Mouse (Mus musculus) liver (tissue): ENCODE data around the gene Gprc5c.
A peak's percentile ranks its signal among the peaks of the same experiment; 100 is the strongest.

Experiments
- DNase-seq: peaks from one replicate; pipeline ENCODE4 v3.0.0-alpha.2; 2020; ENCODE audit warnings: mixed read lengths

Gene Gprc5c

GRCm38 (mm10) chr11:114843818-114844463, 7.0 kb upstream of the Gprc5c start:
- DNase-seq = peak; percentile 39

GRCm38 (mm10) chr11:114844464-114845220, 6.3 kb upstream of the Gprc5c start:
- no peak for DNase-seq

- no peak for DNase-seq
These were observed 4.6 kb upstream of the Gprc5c start for GRCm38 (mm10) chr11:114846336-114846735.

GRCm38 (mm10) chr11:114847008-114847407, 3.9 kb upstream of the Gprc5c start:
- DNase-seq = no peak

- no peak for DNase-seq
These were observed 1.4 kb upstream of the Gprc5c start for GRCm38 (mm10) chr11:114849572-114849971.

- DNase-seq = no peak
These were observed 893 bp upstream of the Gprc5c start for GRCm38 (mm10) chr11:114850066-114850451.

- DNase-seq = peak; percentile 32
These were observed 286 bp downstream of the Gprc5c start for GRCm38 (mm10) chr11:114851269-114851607.

- peak; percentile 66 for DNase-seq
These were observed 807 bp downstream of the Gprc5c start for GRCm38 (mm10) chr11:114851608-114852310.

- DNase-seq = no peak
These were observed 1.6 kb downstream of the Gprc5c start for GRCm38 (mm10) chr11:114852311-114853173.

GRCm38 (mm10) chr11:114853174-114853838, 2.4 kb downstream of the Gprc5c start:
- DNase-seq = no peak

- no peak for DNase-seq
These were observed 3.6 kb downstream of the Gprc5c start for GRCm38 (mm10) chr11:114854581-114854980.

GRCm38 (mm10) chr11:114856125-114856524, 5.2 kb downstream of the Gprc5c start:
- no peak for DNase-seq

GRCm38 (mm10) chr11:114858641-114859040, 7.7 kb downstream of the Gprc5c start:
- no peak for DNase-seq

GRCm38 (mm10) chr11:114861057-114861456, 10.1 kb downstream of the Gprc5c start:
- DNase-seq = no peak

- no peak for DNase-seq
These were observed 11.7 kb downstream of the Gprc5c start for GRCm38 (mm10) chr11:114862687-114863086.

- no peak for DNase-seq
These were observed 13.0 kb downstream of the Gprc5c start for GRCm38 (mm10) chr11:114863918-114864420.

- DNase-seq = no peak
These were observed 15.0 kb downstream of the Gprc5c start for GRCm38 (mm10) chr11:114865999-114866398.

- DNase-seq = peak; percentile 55
These were observed 15.8 kb downstream of the Gprc5c start for GRCm38 (mm10) chr11:114866486-114867360.

GRCm38 (mm10) chr11:114867361-114868235, 16.6 kb downstream of the Gprc5c start:
- peak; percentile 39 for DNase-seq

- DNase-seq = no peak
These were observed 17.3 kb downstream of the Gprc5c start for GRCm38 (mm10) chr11:114868280-114868679.
